Mouse (Mus musculus) lung, postnatal 10 days (tissue): ENCODE measurements around the gene Cdipt.

Experiments used
- DNase-seq: peaks from one replicate; pipeline ENCODE4 v3.0.0; 2021

The Cdipt gene

GRCm38 (mm10) chr7:127026161-127026600 is 50.5 kb downstream of the Cdipt start:
- DNase-seq = peak; percentile 78

- no peak for DNase-seq
Observed at GRCm38 (mm10) chr7:127026616-127026983, 50.9 kb downstream of the Cdipt start.

DNA sequence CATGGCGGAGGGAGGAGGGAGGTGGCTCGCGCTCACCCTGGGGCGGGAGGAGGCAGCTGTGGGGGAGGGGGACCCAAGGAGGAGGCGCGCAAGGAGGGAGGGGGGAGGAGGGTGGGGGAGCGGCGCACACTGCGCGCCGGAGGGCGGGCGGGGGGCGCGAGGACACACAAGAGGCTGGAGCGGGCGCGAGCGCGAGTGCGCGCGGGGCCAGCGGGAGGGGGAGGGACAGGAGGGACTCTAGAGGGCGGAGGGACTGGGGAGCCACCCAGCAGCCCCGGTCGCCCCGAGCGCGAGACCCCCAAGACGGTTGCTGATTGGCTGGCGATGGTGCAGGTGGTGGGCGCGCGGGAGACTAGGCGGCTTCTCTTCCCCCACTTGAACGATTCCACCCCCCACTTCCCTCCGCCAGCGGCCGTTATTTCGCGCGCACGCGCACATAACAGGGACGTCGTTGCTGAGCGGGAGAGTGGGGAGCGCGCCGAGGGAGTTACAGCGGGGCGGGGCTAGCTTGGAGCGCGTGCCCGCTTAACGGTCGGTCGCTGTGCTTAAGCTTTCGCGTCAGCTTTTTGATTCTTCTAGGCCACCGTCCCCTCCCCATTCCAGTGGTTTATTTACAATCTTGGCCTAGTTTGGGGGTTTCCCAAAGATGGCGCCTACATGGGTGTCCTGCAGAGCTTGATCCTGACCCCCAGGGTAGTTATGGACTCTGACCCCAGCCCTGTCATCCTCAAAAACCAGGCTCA is 51.4 kb downstream of the Cdipt start, which contains the start of gene Maz:
Gene Maz, minus strand, starts transcription at position 54 of the 743 bp plus-strand sequence.
- peak; percentile 100 for DNase-seq

DNA sequence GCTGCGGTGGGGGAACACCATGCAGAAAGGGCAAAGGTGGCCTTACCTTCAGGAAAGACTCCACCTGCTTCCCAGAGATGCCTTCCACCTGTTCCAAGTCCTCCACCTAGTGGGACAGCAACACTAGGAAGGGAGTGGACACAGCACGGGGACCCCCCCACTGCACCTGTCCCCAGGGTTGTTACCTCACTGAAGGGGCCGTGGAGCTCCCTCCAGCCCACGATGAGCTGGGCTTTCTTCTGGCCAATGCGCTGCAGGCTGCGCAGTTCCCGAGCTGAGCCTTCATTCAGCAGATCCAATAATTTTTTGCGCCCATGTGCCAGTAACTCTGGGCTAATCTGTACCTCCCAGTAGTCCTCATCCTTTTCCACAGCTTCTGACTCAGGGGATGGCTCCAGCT is 52.2 kb downstream of the Cdipt start:
- no peak for DNase-seq
